In genomic region chr7:29293131-29294065, GRCm38 (mm10) we compare ENCODE assay signal across 10 mouse cellular contexts. TPM values are rescaled to one million over a fixed set of nuclear protein-coding genes. Genes with fewer than 3 reads are reported as not detected.
DNase-seq lines count a peak whose midpoint lies in the region; ATAC-seq and TF ChIP-seq lines count a peak whose summit lies in the region.
"Had no signal": no experiment of that assay in that cellular context is flagged by ENCODE, and none has a peak within 500 bp of the region (broad histone marks: within the 10 kb centered on the region; RNA-seq: fewer than 3 reads in every experiment).

No protein-coding gene starts in this region.

- no peak overlapping the region for H3K4me3 ChIP-seq in cerebellum, adult 2 months (replicated peaks; ENCODE audit: insufficient read depth, low read depth, low read length)
- H3K4me3 ChIP-seq in heart, embryonic 14.5 days (ENCODE audit: control insufficient read depth in 1 of 2, insufficient read depth in 1 of 2, low read depth in 1 of 2, low read length in 2 of 2): no peak overlapping the region
- no peak overlapping the region for H3K4me3 ChIP-seq in small intestine, adult 2 months (ENCODE audit: low read depth, low read length)
- H3K4me3 ChIP-seq: embryonic facial prominence, embryonic 15.5 days had no signal

- TF ChIP-seq POLR2A in cerebellum, adult 2 months (IDR thresholded peaks at IDR 0.05; ENCODE audit: borderline replicate concordance, insufficient read depth, low read length): no peak
- no peak for TF ChIP-seq POLR2A in small intestine, adult 2 months (IDR thresholded peaks at IDR 0.05; ENCODE audit: low read depth, low read length)

- DNase-seq in cerebellum, adult 2 months: peak in 1 of 2 experiments; percentile 24
- DNase-seq in cerebellum, adult 18-20 months: no peak
- peak; percentile 67 for DNase-seq in embryo, embryonic 10.5 days (ENCODE audit: low spot score)
- peak; percentile 75 for DNase-seq in kidney, postnatal 14 days
- no peak for DNase-seq in left cerebral cortex, postnatal 4 days

- H3K27me3 ChIP-seq in cerebellum, adult 2 months (ENCODE audit: control insufficient read depth, insufficient read depth, low read length): no peaks in the 10 kb centered on the region
- peaks cover 13% of the 10 kb centered on the region for H3K27me3 ChIP-seq in heart, embryonic 14.5 days (ENCODE audit: control insufficient read depth, insufficient read depth, low read length)
- no peaks in the 10 kb centered on the region for H3K27me3 ChIP-seq in small intestine, adult 2 months (ENCODE audit: control insufficient read depth, insufficient read depth, low read length)
- H3K27me3 ChIP-seq: embryonic facial prominence, embryonic 15.5 days had no signal

- no peaks in the 10 kb centered on the region for H3K9me3 ChIP-seq in heart, embryonic 14.5 days (ENCODE audit: control insufficient read depth, low read length)
- H3K9me3 ChIP-seq: embryonic facial prominence, embryonic 15.5 days had no signal

- intact Hi-C loops in left cerebral cortex, postnatal 4 days (cut with DNase I): loop anchor here (10.0 kb wide), 1 partner anchor 49 kb away; the partner anchor contains the start of gene 2200002D01Rik

- H3K4me1 ChIP-seq in cerebellum, adult 2 months (ENCODE audit: control insufficient read depth, insufficient read depth, low read length): peaks cover 28% of the 10 kb centered on the region
- peaks cover 14 to 20% of the 10 kb centered on the region in 2 experiments; a peak in 3 of 4 replicates for H3K4me1 ChIP-seq in heart, embryonic 14.5 days (ENCODE audit: control insufficient read depth in 2 of 2, insufficient read depth in 2 of 2, low read length in 2 of 2)
- peaks cover 11% of the 10 kb centered on the region for H3K4me1 ChIP-seq in small intestine, adult 2 months (ENCODE audit: control insufficient read depth, insufficient read depth, insufficient read length, low read length)

- WGBS in cerebellum, adult 2 months: 53% methylated on average over 19 of the region's 19 CpGs
- 51% methylated on average over 19 of the region's 19 CpGs for WGBS in heart, embryonic 14.5 days
- 61% methylated on average over 19 of the region's 19 CpGs for WGBS in small intestine, adult 2 months

- peak overlapping the region; percentile 87 for H3K27ac ChIP-seq in cerebellum, adult 2 months (ENCODE audit: insufficient read depth, low read length)
- peak overlapping the region; percentile 46 to 75 for H3K27ac ChIP-seq in heart, embryonic 14.5 days (replicated peaks in 1 of 2; ENCODE audit: control insufficient read depth in 1 of 2, insufficient read depth in 1 of 2, low read depth in 2 of 2, low read length in 2 of 2)
- H3K27ac ChIP-seq in small intestine, adult 2 months (ENCODE audit: insufficient read depth, low read depth, low read length): peak overlapping the region; percentile 23; the same call in 1 of the 2 replicates

- no peak for ATAC-seq in heart, embryonic 14.5 days (ENCODE audit: insufficient number of reproducible peaks, insufficient read depth, low FRiP score, low read depth)
- no peak for ATAC-seq in CD4-positive, CD25-positive, alpha-beta regulatory T cell, adult 4 months

- peak overlapping the region; percentile 16; the same call in 1 of the 2 replicates for H3K9ac ChIP-seq in heart, embryonic 14.5 days (ENCODE audit: low read length)
- H3K9ac ChIP-seq: embryonic facial prominence, embryonic 15.5 days had no signal

- no peak overlapping the region for H3K4me2 ChIP-seq in heart, embryonic 14.5 days (ENCODE audit: low read length)
- H3K4me2 ChIP-seq: embryonic facial prominence, embryonic 15.5 days had no signal

- H3K36me3 ChIP-seq in heart, embryonic 14.5 days (ENCODE audit: control insufficient read depth, insufficient read depth, low read length): no peaks in the 10 kb centered on the region
- no peaks in the 10 kb centered on the region for H3K36me3 ChIP-seq in small intestine, adult 2 months (ENCODE audit: control insufficient read depth, insufficient read depth, low read length)
- H3K36me3 ChIP-seq: embryonic facial prominence, embryonic 15.5 days had no signal

- TF ChIP-seq CTCF in cerebellum, adult 2 months (IDR thresholded peaks at IDR 0.05; ENCODE audit: borderline replicate concordance, insufficient read depth, low read depth, low read length): no peak
- TF ChIP-seq CTCF in small intestine, adult 2 months (IDR thresholded peaks at IDR 0.05; ENCODE audit: extremely low read depth, insufficient read length, insufficient replicate concordance, low read depth, low read length): no peak

RNA-seq across cellular contexts. Expression of gene Ppp1r14a, which starts 4.3 kb away (rescaled TPM):
- polyA plus RNA-seq in cerebellum, adult 2 months (2012; rRNA removed): 81.8 and 99.7 TPM in 2 replicates
- 11.8 TPM in 2 replicates for polyA plus RNA-seq in heart, embryonic 14.5 days (2014; fragmentation: Nextera tagmentation; extraction: Ambion mirVana)
- polyA plus RNA-seq in small intestine, adult 2 months (2012; rRNA removed): 34.1 and 57.4 TPM in 2 replicates
- 1 to 10 TPM; 1.5 to 1.9 TPM for total RNA-seq in left cerebral cortex, postnatal 4 days (2021)
- not detected for polyA plus RNA-seq in CD4-positive, CD25-positive, alpha-beta regulatory T cell, adult 4 months (2017; shearing (Covaris generic))

RNA-seq across cellular contexts. Expression of gene Dpf1, which starts 10.4 kb away (rescaled TPM):
- polyA plus RNA-seq in cerebellum, adult 2 months (2012; rRNA removed): 28.3 and 29.8 TPM in 2 replicates
- polyA plus RNA-seq in heart, embryonic 14.5 days (2014; fragmentation: Nextera tagmentation; extraction: Ambion mirVana): 0.54 and 1.5 TPM in 2 replicates
- polyA plus RNA-seq in small intestine, adult 2 months (2012; rRNA removed): 0.47 and 0.53 TPM in 2 replicates
- total RNA-seq in left cerebral cortex, postnatal 4 days (2021): 100 to 1,000 TPM; 222 to 228 TPM
- not detected for polyA plus RNA-seq in CD4-positive, CD25-positive, alpha-beta regulatory T cell, adult 4 months (2017; shearing (Covaris generic))

RNA-seq across cellular contexts. Expression of gene Spint2, which starts 11.7 kb away (rescaled TPM):
- polyA plus RNA-seq in cerebellum, adult 2 months (2012; rRNA removed): 46.2 and 54.9 TPM in 2 replicates
- 93.5 and 98.5 TPM in 2 replicates for polyA plus RNA-seq in heart, embryonic 14.5 days (2014; fragmentation: Nextera tagmentation; extraction: Ambion mirVana)
- 663 and 1,754 TPM in 2 replicates for polyA plus RNA-seq in small intestine, adult 2 months (2012; rRNA removed)
- total RNA-seq in left cerebral cortex, postnatal 4 days (2021): 10 to 100 TPM; 23.8 to 34.4 TPM
- 10 to 100 TPM; 71.7 to 73.2 TPM for polyA plus RNA-seq in CD4-positive, CD25-positive, alpha-beta regulatory T cell, adult 4 months (2017; shearing (Covaris generic))
- polyA plus RNA-seq: C2C12 had no signal

RNA-seq across cellular contexts. Expression of gene 2200002D01Rik, which starts 45.1 kb away (rescaled TPM):
- 0.38 and 0.48 TPM in 2 replicates for polyA plus RNA-seq in cerebellum, adult 2 months (2012; rRNA removed)
- 5.9 and 7.7 TPM in 2 replicates for polyA plus RNA-seq in heart, embryonic 14.5 days (2014; fragmentation: Nextera tagmentation; extraction: Ambion mirVana)
- polyA plus RNA-seq in small intestine, adult 2 months (2012; rRNA removed): 287 and 852 TPM in 2 replicates
- under 1 TPM in 1 of 2 experiments, not detected in 1; 0.80 TPM for total RNA-seq in left cerebral cortex, postnatal 4 days (2021)
- polyA plus RNA-seq in CD4-positive, CD25-positive, alpha-beta regulatory T cell, adult 4 months (2017; shearing (Covaris generic)): 1 to 10 TPM; 1.0 to 1.6 TPM

RNA-seq across cellular contexts. Expression of gene Yif1b, which starts 55.3 kb away (rescaled TPM):
- 131 and 143 TPM in 2 replicates for polyA plus RNA-seq in cerebellum, adult 2 months (2012; rRNA removed)
- polyA plus RNA-seq in heart, embryonic 14.5 days (2014; fragmentation: Nextera tagmentation; extraction: Ambion mirVana): 105 and 114 TPM in 2 replicates
- 41.8 and 49.8 TPM in 2 replicates for polyA plus RNA-seq in small intestine, adult 2 months (2012; rRNA removed)
- total RNA-seq in left cerebral cortex, postnatal 4 days (2021): 10 to 100 TPM; 35.9 to 38.1 TPM
- polyA plus RNA-seq in CD4-positive, CD25-positive, alpha-beta regulatory T cell, adult 4 months (2017; shearing (Covaris generic)): 10 to 100 TPM; 58.4 to 71.7 TPM

Comparison
In these comparisons a context has a peak if more than half of its experiments do, and no peak if none do; other contexts are left out.
1. DNase-seq: peak in embryo, embryonic 10.5 days (single experiment) and kidney, postnatal 14 days (single experiment); none in cerebellum, adult 18-20 months (0 of 2) and left cerebral cortex, postnatal 4 days (single experiment).
2. H3K27ac ChIP-seq: peak in every context shown above with its lines; median percentile 87 in cerebellum, adult 2 months; 60 in heart, embryonic 14.5 days; 23 in small intestine, adult 2 months.
3. RNA of gene Ppp1r14a, which starts 4.3 kb away (polyA plus RNA-seq): 81.8 to 99.7 TPM in cerebellum, adult 2 months, 34.1 to 57.4 TPM in small intestine, adult 2 months and 11.8 TPM in heart, embryonic 14.5 days; not detected in CD4-positive, CD25-positive, alpha-beta regulatory T cell, adult 4 months; every median in the first group is over 10 times any median in the second.
4. RNA of gene Dpf1, which starts 10.4 kb away (polyA plus RNA-seq): 28.3 to 29.8 TPM in cerebellum, adult 2 months; 0.54 to 1.5 TPM in heart, embryonic 14.5 days, 0.47 to 0.53 TPM in small intestine, adult 2 months and not detected in CD4-positive, CD25-positive, alpha-beta regulatory T cell, adult 4 months; every median in the first group is over 10 times any median in the second.